Mouse (Mus musculus) liver, adult 10 weeks (tissue): Measurements from ENCODE around the gene Yipf6. TPM values are rescaled to one million over a fixed set of nuclear protein-coding genes. Genes with fewer than 3 reads are reported as not detected.

Experiments used
- polyA plus RNA-seq: library from polyadenylated mRNA; stranded (reverse); fragments of 350-450 nt; fragmentation: Illumina TruSeq; extraction: RNeasy Lipid Tissue Mini Kit (QIAGEN cat#74804); gene quantifications from one replicate; pipeline ENCODE4 v1.2.3, GENCODE M21; 2014; ENCODE audit warnings: low read depth, low replicate concordance

The Yipf6 gene
- 38.2 TPM for polyA plus RNA-seq

DNA sequence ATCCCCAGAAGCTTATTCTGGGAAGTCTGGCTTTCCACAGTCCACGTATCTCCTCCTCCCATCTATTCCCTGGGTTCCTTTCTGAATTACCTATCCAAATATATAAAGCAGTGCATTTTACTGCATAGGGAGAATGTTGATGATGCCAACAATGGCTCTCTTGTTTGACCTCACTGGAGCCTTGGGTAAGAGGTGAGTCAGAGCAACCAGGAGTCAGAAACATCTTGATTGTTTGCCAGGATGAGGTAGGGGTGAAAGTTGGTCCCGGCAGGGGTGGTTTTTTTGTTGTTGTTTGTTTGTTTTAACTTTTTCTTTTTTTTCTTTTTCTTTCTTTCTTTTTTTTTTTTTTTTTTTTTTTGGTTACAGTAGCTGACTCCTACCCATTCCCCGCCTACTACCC, at the start of gene Yipf6:
TSS of gene Yipf6 (plus strand) at position 216 of the 400 bp plus-strand sequence.

DNA sequence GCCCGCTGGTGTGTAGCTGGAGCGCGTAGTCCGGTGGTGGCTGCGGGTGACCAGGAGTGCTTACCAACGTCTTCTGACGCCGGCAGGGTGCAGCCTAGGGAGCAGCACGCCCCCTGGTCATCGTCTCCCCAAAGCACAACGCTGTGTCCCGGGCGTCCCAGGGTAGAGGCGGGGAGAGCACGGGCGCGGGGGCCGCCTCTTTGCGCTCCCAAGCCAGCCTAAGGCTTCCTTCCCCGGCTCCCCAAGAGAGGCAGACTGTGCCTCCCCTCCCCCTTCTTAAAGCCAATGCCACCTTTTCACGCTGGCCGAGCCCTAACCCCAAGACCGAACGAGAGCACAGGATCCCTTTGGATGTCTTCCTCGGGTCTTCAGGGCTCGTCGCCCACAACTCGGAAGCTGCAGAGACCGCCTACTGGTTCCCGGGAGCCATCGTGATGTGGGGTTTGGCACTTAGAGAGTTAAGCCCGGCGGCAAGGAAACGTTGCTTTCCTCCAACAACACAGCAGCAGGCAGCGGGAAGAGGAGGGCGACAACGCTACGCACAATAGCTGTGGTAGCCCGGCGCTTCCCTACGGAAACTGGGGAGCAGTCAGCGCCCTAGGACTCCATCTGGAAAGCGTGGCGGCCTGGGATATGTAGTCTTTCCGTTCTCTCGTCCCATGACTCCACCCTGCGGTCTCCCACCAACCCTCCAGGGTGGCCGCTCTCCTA, 45.6 kb upstream of the Yipf6 start, which contains the start of gene Ophn1:
TSS of gene Ophn1 (minus strand) at position 620 of the 711 bp plus-strand sequence.

Other genes with a start within 250 kb of the Yipf6 start
- gene Ophn1, start 45.3 kb upstream of the Yipf6 start, polyA plus RNA-seq, result 2.0 TPM
- gene Stard8, start 66.9 kb downstream of the Yipf6 start, polyA plus RNA-seq, result 4.0 TPM
- 0.82 TPM for gene Efnb1, start 199.8 kb downstream of the Yipf6 start, polyA plus RNA-seq